Mouse (Mus musculus) brain, embryonic 14.5 days (tissue): ENCODE measurements around the gene Dpp7. TPM values are rescaled to one million over a fixed set of nuclear protein-coding genes. Genes with fewer than 3 reads are reported as not detected.
A peak's percentile ranks its signal among the peaks of the same experiment; 100 is the strongest.

ENCODE experiments used
- DNase-seq: peaks from one replicate; pipeline ENCODE4 v3.0.0-alpha.2; 2011; ENCODE audit warnings: low read depth
- CTCF ChIP-seq: fragments of 200-500 bp; IDR thresholded peaks from 2 replicates; pipeline ENCODE4 v1.5.1; 2012; ENCODE audit warnings: inconsistent platforms, mild to moderate bottlenecking, moderate library complexity, borderline replicate concordance; ENCODE audit not compliant: insufficient read depth, insufficient read length; ENCODE audit errors: extremely low read depth
- POLR2A ChIP-seq: fragments of 200-500 bp; IDR thresholded peaks from 2 replicates; pipeline ENCODE4 v1.6.1; 2012; ENCODE audit warnings: mild to moderate bottlenecking, inconsistent platforms, borderline replicate concordance; ENCODE audit not compliant: poor library complexity, insufficient read depth, insufficient read length, severe bottlenecking; ENCODE audit errors: extremely low read depth
- polyA plus RNA-seq: library from polyadenylated mRNA; depleted of rRNA; stranded (reverse); fragments of >200 nt; gene quantifications from 2 replicates; pipeline ENCODE4 v1.2.3, GENCODE M21; 2012; rRNA removed

Dpp7 gene
- polyA plus RNA-seq, 1 experiment: 35.3 TPM

GRCm38 (mm10) chr2:25304657-25305541 is 51.3 kb downstream of the Dpp7 start:
- no peak for TF ChIP-seq CTCF
- peak; percentile 86 for DNase-seq

GRCm38 (mm10) chr2:25303931-25304656 is 52.1 kb downstream of the Dpp7 start:
- no peak for TF ChIP-seq CTCF
- DNase-seq: no peak

GRCm38 (mm10) chr2:25303452-25303851 is 52.7 kb downstream of the Dpp7 start:
- no peak for DNase-seq
- TF ChIP-seq CTCF (no peak), POLR2A (no peak)

Other genes with a start within 250 kb of the Dpp7 start
- gene Nrarp, start 175.6 kb downstream of the Dpp7 start, polyA plus RNA-seq: 50.0 and 58.5 TPM in 2 replicates
- 1.9 and 2.0 TPM in 2 replicates for gene Tor4a, start 159.5 kb downstream of the Dpp7 start, polyA plus RNA-seq
- gene Nelfb, start 144.9 kb downstream of the Dpp7 start, polyA plus RNA-seq: 78.9 and 91.3 TPM in 2 replicates
- not detected in 2 replicates for gene Stpg3, start 141.7 kb downstream of the Dpp7 start, polyA plus RNA-seq
- 0.10 and 0.14 TPM in 2 replicates for gene Fam166a, start 137.6 kb downstream of the Dpp7 start, polyA plus RNA-seq
- gene Tubb4b, start 131.7 kb downstream of the Dpp7 start, polyA plus RNA-seq: 449 and 524 TPM in 2 replicates
- not detected in 2 replicates for gene Slc34a3, start 122.0 kb downstream of the Dpp7 start, polyA plus RNA-seq
- not detected in 2 replicates for gene Rnf224, start 119.6 kb downstream of the Dpp7 start, polyA plus RNA-seq
- gene Rnf208, start 114.1 kb downstream of the Dpp7 start, polyA plus RNA-seq: 127 and 148 TPM in 2 replicates
- 0.10 and 0.67 TPM in 2 replicates for gene Cysrt1, start 113.9 kb downstream of the Dpp7 start, polyA plus RNA-seq
- gene AL732309.1, start 109.5 kb downstream of the Dpp7 start, polyA plus RNA-seq: 19.1 and 22.6 TPM in 2 replicates
- 26.4 and 32.2 TPM in 2 replicates for gene Tmem203, start 100.9 kb downstream of the Dpp7 start, polyA plus RNA-seq
- 7.7 and 13.0 TPM in 2 replicates for gene Tprn, start 93.7 kb downstream of the Dpp7 start, polyA plus RNA-seq
- gene Ssna1, start 83.9 kb downstream of the Dpp7 start, polyA plus RNA-seq: 105 and 160 TPM in 2 replicates
- gene Anapc2, start 83.9 kb downstream of the Dpp7 start, polyA plus RNA-seq: 131 and 149 TPM in 2 replicates
- gene Tmem210, start 68.2 kb downstream of the Dpp7 start, polyA plus RNA-seq: not detected in 2 replicates
- 0.07 TPM in 1 of 2 replicates, not detected in the other for gene Lrrc26, start 66.4 kb downstream of the Dpp7 start, polyA plus RNA-seq
- gene Grin1, start 37.2 kb downstream of the Dpp7 start, polyA plus RNA-seq: 24.4 and 47.2 TPM in 2 replicates
- gene Man1b1, start 24.0 kb downstream of the Dpp7 start, polyA plus RNA-seq: 22.5 and 37.0 TPM in 2 replicates
- 2.4 TPM in 2 replicates for gene Uap1l1, start 9.3 kb upstream of the Dpp7 start, polyA plus RNA-seq
- gene Sapcd2, start 16.0 kb upstream of the Dpp7 start, polyA plus RNA-seq: 20.1 and 48.8 TPM in 2 replicates
- gene Entpd2, start 39.5 kb upstream of the Dpp7 start, polyA plus RNA-seq: 2.2 and 2.3 TPM in 2 replicates
- gene Npdc1, start 43.0 kb upstream of the Dpp7 start, polyA plus RNA-seq: 621 and 644 TPM in 2 replicates
- gene Fut7, start 66.9 kb upstream of the Dpp7 start, polyA plus RNA-seq: 0.42 and 0.57 TPM in 2 replicates
- 29.8 and 60.6 TPM in 2 replicates for gene Abca2, start 72.3 kb upstream of the Dpp7 start, polyA plus RNA-seq
- 1.1 and 1.9 TPM in 2 replicates for gene Clic3, start 100.5 kb upstream of the Dpp7 start, polyA plus RNA-seq
- 109 and 142 TPM in 2 replicates for gene Paxx, start 104.7 kb upstream of the Dpp7 start, polyA plus RNA-seq
- gene Ptgds, start 113.7 kb upstream of the Dpp7 start, polyA plus RNA-seq: 60.4 and 73.5 TPM in 2 replicates
- not detected in 2 replicates for gene Lcn12, start 137.6 kb upstream of the Dpp7 start, polyA plus RNA-seq
- 27.8 and 61.1 TPM in 2 replicates for gene Fbxw5, start 144.4 kb upstream of the Dpp7 start, polyA plus RNA-seq
- gene C8g, start 145.4 kb upstream of the Dpp7 start, polyA plus RNA-seq: 1.9 and 3.6 TPM in 2 replicates
- gene Traf2, start 190.6 kb upstream of the Dpp7 start, polyA plus RNA-seq: 12.6 and 13.8 TPM in 2 replicates
- gene Edf1, start 201.5 kb upstream of the Dpp7 start, polyA plus RNA-seq: 166 and 189 TPM in 2 replicates
- 5.0 and 8.2 TPM in 2 replicates for gene Mamdc4, start 218.5 kb upstream of the Dpp7 start, polyA plus RNA-seq
- 138 and 169 TPM in 2 replicates for gene Phpt1, start 218.9 kb upstream of the Dpp7 start, polyA plus RNA-seq
- gene Ajm1, start 225.4 kb upstream of the Dpp7 start, polyA plus RNA-seq: 24.5 and 30.3 TPM in 2 replicates